In the genomic region with DNA sequence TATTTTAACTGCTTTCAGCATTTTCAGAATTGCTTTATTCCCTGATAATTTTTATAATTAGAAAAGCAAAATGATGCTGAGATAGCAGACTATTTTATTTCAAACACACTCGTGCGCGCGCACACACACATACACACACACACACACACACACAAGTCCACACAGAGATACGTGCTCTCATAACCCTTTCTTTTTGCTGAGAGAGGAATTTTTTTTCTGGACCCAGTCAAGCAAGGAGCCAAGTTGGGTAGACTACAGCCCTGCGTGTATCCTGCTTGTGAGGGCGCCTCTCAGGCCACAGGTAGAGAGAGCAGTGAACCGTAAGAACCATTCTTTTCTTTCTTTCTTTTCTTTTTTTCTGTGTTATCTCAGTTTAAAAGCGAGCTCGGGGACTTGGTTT, we compare ENCODE assay signal across 9 mouse cellular contexts. TPM values are rescaled to one million over a fixed set of nuclear protein-coding genes. Genes with fewer than 3 reads are reported as not detected.
A peak's percentile ranks its signal among the peaks of the same experiment; 100 is the strongest.
DNase-seq lines count a peak whose midpoint lies in the region; ATAC-seq lines count a peak whose summit lies in the region.
"Had no signal": no experiment of that assay in that cellular context is flagged by ENCODE, and none has a peak within 500 bp of the region (broad histone marks: within the 10 kb centered on the region; RNA-seq: fewer than 3 reads in every experiment).

No protein-coding gene starts in this region.

- no peaks in the 10 kb centered on the region for H3K36me3 ChIP-seq in heart, embryonic 13.5 days
- no peaks in the 10 kb centered on the region for H3K36me3 ChIP-seq in forebrain, embryonic 12.5 days (replicated peaks)
- no peaks in the 10 kb centered on the region for H3K36me3 ChIP-seq in kidney, embryonic 15.5 days
- no peaks in the 10 kb centered on the region for H3K36me3 ChIP-seq in midbrain, embryonic 16.5 days (ENCODE audit: control insufficient read depth, insufficient read depth, low read length)

- peak overlapping the region; percentile 56 for H3K4me3 ChIP-seq in heart, embryonic 13.5 days
- peak overlapping the region; percentile 37 for H3K4me3 ChIP-seq in forebrain, embryonic 12.5 days (replicated peaks)
- H3K4me3 ChIP-seq in kidney, embryonic 15.5 days (replicated peaks): peak overlapping the region; percentile 44
- H3K4me3 ChIP-seq in midbrain, embryonic 16.5 days (ENCODE audit: low read depth, low read length): peak overlapping the region; percentile 43

- peak overlapping the region; percentile 77 for H3K9ac ChIP-seq in heart, embryonic 13.5 days
- H3K9ac ChIP-seq in forebrain, embryonic 12.5 days: no peak overlapping the region
- H3K9ac ChIP-seq in kidney, embryonic 15.5 days: no peak overlapping the region
- peak overlapping the region; percentile 38 for H3K9ac ChIP-seq in midbrain, embryonic 16.5 days (ENCODE audit: low read depth, low read length)

- H3K9me3 ChIP-seq in heart, embryonic 13.5 days: no peaks in the 10 kb centered on the region
- no peaks in the 10 kb centered on the region for H3K9me3 ChIP-seq in forebrain, embryonic 12.5 days
- no peaks in the 10 kb centered on the region for H3K9me3 ChIP-seq in kidney, embryonic 15.5 days (replicated peaks)
- H3K9me3 ChIP-seq in midbrain, embryonic 16.5 days (replicated peaks; ENCODE audit: control insufficient read depth, low read length, poor library complexity, severe bottlenecking): no peaks in the 10 kb centered on the region

- ATAC-seq in heart, embryonic 13.5 days (ENCODE audit: extremely low read depth, insufficient number of reproducible peaks, low FRiP score, low TSS enrichment): no peak
- ATAC-seq in forebrain, embryonic 12.5 days (ENCODE audit: low FRiP score): no peak
- ATAC-seq in kidney, embryonic 15.5 days (replicated peaks; ENCODE audit: low FRiP score): peak; percentile 50; the same call in 1 of the 2 replicates
- no peak for ATAC-seq in midbrain, embryonic 16.5 days

- H3K4me1 ChIP-seq in heart, embryonic 13.5 days: peaks cover 35% of the 10 kb centered on the region
- no peaks in the 10 kb centered on the region; the same call in 1 of the 2 replicates for H3K4me1 ChIP-seq in forebrain, embryonic 12.5 days
- H3K4me1 ChIP-seq in kidney, embryonic 15.5 days: no peaks in the 10 kb centered on the region
- H3K4me1 ChIP-seq in midbrain, embryonic 16.5 days (ENCODE audit: control insufficient read depth, insufficient read depth, low read length): no peaks in the 10 kb centered on the region

- H3K4me2 ChIP-seq in heart, embryonic 13.5 days: peak overlapping the region; percentile 64
- H3K4me2 ChIP-seq in forebrain, embryonic 12.5 days: peak overlapping the region; percentile 47
- H3K4me2 ChIP-seq in kidney, embryonic 15.5 days: peak overlapping the region; percentile 55
- H3K4me2 ChIP-seq in midbrain, embryonic 16.5 days (ENCODE audit: low read length): peak overlapping the region; percentile 58

- WGBS in heart, embryonic 13.5 days: 40% methylated on average over 10 of the region's 10 CpGs
- 43% methylated on average over 10 of the region's 10 CpGs for WGBS in forebrain, embryonic 12.5 days
- 50% methylated on average over 10 of the region's 10 CpGs for WGBS in kidney, embryonic 15.5 days
- WGBS in midbrain, embryonic 16.5 days: 35% methylated on average over 10 of the region's 10 CpGs

- DNase-seq in heart, adult 18-20 months: no peak
- DNase-seq in cerebellum, postnatal 4 days (ENCODE audit: low spot score in 2 of 2): no peak
- DNase-seq in cerebellum, adult 9-11 months: no peak
- no peak for DNase-seq in thymus, postnatal 10 days (ENCODE audit: low spot score in 2 of 2)

- H3K27ac ChIP-seq in heart, embryonic 13.5 days (replicated peaks): peak overlapping the region; percentile 68
- no peak overlapping the region for H3K27ac ChIP-seq in forebrain, embryonic 12.5 days
- H3K27ac ChIP-seq in kidney, embryonic 15.5 days: no peak overlapping the region
- H3K27ac ChIP-seq in midbrain, embryonic 16.5 days (ENCODE audit: low read length): no peak overlapping the region

- no peaks in the 10 kb centered on the region for H3K27me3 ChIP-seq in heart, embryonic 13.5 days (replicated peaks)
- peaks cover 8% of the 10 kb centered on the region; the same call in 1 of the 2 replicates for H3K27me3 ChIP-seq in forebrain, embryonic 12.5 days
- H3K27me3 ChIP-seq in kidney, embryonic 15.5 days: peaks cover 7% of the 10 kb centered on the region
- no peaks in the 10 kb centered on the region for H3K27me3 ChIP-seq in midbrain, embryonic 16.5 days (ENCODE audit: control insufficient read depth, insufficient read depth, low read depth, low read length)

RNA-seq across cellular contexts. Expression of a gene that starts 7.9 kb away (rescaled TPM):
- 36.0 and 37.6 TPM in 2 replicates for polyA plus RNA-seq in heart, embryonic 13.5 days (2015; fragmentation: Nextera tagmentation; extraction: Ambion mirVana)
- total RNA-seq in heart, adult 18-20 months (2021): 1 to 10 TPM; 1.8 to 2.0 TPM
- 13.7 and 13.8 TPM in 2 replicates for polyA plus RNA-seq in forebrain, embryonic 12.5 days (2016; fragmentation: Nextera tagmentation; extraction: Ambion mirVana)
- 14.0 and 15.3 TPM in 2 replicates for polyA plus RNA-seq in kidney, embryonic 15.5 days (2015; fragmentation: Nextera tagmentation; extraction: Ambion mirVana)
- 9.7 and 10.4 TPM in 2 replicates for polyA plus RNA-seq in midbrain, embryonic 16.5 days (2015; fragmentation: Nextera tagmentation; extraction: Ambion mirVana)

RNA-seq across cellular contexts. Expression of a gene that starts 38.7 kb away (rescaled TPM):
- not detected in 2 replicates for polyA plus RNA-seq in heart, embryonic 13.5 days (2015; fragmentation: Nextera tagmentation; extraction: Ambion mirVana)
- not detected for total RNA-seq in heart, adult 18-20 months (2021)
- polyA plus RNA-seq in forebrain, embryonic 12.5 days (2016; fragmentation: Nextera tagmentation; extraction: Ambion mirVana): not detected in 2 replicates
- not detected in 2 replicates for polyA plus RNA-seq in kidney, embryonic 15.5 days (2015; fragmentation: Nextera tagmentation; extraction: Ambion mirVana)
- not detected in 2 replicates for polyA plus RNA-seq in midbrain, embryonic 16.5 days (2015; fragmentation: Nextera tagmentation; extraction: Ambion mirVana)
- total RNA-seq: layer of hippocampus, adult 8-10 months had no signal

Comparison
In these comparisons a context has a peak if more than half of its experiments do, and no peak if none do; other contexts are left out.
1. H3K9ac ChIP-seq: peak in heart, embryonic 13.5 days (single experiment) and midbrain, embryonic 16.5 days (single experiment); none in forebrain, embryonic 12.5 days (single experiment) and kidney, embryonic 15.5 days (single experiment).
2. Peak in every context shown above with its lines, with median percentiles within 50 percentile points of each other: H3K4me2 ChIP-seq and H3K4me3 ChIP-seq.